Mouse (Mus musculus): ENCODE results near the gene Trib2.
A peak's percentile ranks its signal among the peaks of the same experiment; 100 is the strongest.

The Trib2 gene

DNA sequence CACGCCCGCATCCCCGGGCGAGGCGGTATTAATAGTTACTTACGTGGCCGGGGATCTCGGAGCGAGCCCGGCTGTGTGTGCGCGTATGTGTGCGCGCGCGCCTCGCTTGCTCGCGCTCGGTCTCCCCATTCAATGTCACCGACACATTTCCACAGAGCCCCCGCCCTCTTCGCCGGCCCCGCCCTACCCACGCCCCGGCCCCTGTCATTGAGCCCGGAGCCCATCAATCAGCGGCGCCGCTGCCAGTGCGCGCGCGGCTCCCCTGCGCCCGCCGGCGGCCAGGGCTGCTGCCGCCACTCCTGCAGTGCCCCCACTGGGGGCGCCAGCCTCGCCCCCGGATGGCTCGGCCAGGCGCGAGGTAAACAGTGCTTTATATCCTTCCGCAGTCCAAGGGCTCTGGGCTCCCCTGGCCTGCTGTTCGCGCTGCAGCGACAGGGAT lies at the start of gene Trib2:
Gene Trib2 (minus strand): TSS at position 183 of the 439 bp plus-strand sequence.
- DNase-seq = peak; percentile 97

DNA sequence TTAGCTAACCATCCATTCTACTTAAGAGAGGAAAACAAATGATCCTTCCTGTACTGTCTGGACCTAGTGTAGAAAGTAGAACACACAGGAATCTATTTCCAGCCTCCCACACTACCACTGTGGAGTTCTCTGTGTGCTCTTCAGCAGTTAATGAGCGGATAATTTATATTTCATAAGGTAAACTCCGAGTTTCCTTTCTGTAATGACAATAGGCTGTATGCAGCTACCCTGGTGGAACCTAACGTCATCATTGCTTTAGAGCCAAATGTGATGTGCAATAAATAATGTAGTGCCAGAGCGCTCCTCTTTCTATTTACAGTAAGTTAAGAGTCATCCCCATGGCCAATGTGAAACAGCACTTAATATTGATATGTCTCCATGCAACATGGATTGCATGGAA lies 41.3 kb upstream of the Trib2 start:
- DNase-seq = no peak

DNA sequence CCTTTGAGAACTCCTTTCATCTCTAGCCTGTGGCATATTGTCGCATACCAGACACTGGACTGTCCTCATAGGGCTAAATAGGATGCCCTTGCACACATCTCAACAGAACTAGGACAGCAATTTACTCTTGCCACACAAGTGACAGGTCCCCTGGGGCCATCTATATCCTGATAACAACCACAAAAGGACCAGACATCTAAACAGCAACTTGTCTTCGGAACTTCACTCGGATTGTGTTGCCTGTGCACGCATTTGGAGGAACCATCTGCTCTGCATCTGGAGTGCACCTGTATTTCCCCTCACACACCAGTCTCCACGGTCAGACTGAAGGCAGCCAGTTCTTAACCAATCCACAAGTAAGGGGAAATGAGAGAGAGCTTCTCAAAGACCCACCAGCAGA lies 39.2 kb upstream of the Trib2 start:
- DNase-seq = no peak

DNA sequence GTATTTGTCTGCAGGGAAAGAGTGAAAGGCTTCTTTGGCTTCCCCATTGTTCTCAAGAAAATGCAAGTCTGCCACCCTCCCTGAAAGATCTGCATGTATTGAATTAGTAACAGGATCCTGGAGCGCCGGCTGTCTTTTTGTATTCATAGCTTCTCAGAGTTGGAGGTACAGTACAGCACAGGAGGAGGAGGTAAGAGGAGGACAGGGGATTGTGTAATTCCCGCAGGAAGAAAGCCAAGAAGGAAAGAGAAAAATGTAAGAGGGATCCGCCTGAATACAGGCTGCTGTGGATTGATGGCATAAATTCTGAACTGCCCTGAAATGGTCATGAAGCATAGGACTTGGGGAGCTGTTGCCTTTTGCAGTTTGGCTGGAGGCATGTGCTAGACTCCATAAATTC lies 36.1 kb upstream of the Trib2 start:
- no peak for DNase-seq

DNA sequence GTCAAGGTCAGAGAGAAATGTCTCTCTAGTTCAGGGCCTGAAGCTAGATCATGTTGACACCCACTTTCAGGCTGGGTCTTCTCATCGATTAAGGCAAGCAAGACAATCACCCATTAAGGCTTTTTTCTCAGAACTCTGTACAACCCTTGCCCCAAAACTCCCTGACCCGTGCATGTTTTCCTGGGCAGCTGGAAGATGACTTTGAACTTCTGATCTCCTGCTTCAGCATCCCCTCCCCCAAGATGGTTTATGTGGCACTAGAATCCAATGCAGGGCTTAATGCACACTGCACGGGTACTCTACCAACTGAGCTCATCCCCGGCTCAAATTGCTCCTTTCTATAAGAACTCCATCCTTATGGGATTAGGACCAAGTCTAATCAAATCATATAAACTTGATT lies 35.3 kb upstream of the Trib2 start:
- no peak for DNase-seq

DNA sequence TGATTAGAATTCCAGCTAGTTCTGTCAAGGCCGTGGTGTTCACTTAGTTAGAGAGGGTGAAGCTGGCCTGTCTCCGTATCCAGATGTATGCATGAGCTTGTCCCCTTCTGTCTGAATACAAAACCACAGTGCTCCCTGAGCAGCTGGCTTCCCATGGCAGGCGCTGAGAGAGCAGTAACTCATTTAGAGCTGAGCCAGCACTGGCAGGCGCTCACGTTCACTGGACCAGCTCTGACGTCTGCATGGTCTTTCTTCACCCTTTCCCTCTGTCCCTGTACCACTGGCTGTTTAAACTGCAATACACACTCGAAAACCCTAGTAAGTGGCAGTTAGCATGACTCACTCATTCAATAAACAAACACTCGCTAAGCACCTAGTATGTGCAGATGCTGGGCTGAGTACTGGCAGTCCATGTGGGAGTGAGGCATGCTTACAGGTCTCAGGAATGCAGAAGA lies 33.7 kb upstream of the Trib2 start:
- no peak for DNase-seq

DNA sequence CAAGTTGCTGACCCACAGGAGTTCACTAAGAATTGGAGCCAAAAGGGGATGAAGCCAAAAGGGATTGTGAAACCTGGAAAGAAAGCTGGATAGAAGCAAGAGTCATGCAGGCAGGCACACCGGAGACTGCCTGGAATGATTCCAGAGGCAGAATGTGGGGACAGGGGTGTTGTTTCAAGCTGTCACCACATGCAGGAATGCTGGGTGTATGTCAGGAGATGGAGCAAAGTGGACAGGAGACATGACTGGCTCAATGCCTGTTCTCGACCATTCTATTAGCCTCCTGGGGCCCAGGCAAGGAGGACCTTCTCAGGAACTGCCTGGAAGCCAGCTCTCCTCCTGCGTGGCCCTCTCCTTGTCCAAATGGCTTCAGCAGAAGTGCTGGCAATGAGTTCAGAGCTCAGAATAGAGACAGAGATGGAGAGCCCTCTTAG lies 33.2 kb upstream of the Trib2 start:
- DNase-seq = no peak

DNA sequence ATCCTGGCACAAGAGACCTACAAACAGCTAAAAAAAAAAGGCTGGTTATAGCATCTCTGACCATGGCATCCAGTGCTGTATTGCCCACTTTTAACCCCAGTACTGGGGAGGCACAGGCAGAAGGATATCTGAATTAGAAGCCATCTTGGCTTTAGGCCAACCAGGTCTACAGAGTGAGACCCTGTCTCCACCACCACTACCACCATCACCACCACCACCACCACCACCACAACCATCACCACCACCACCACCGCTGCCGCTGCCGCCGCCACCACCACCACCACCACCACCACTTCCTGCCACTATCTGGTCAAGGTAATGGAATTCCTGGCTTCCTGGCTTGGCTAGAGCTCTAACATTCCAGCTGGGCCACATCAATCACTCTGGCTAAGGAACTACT lies 31.7 kb upstream of the Trib2 start:
- no peak for DNase-seq

DNA sequence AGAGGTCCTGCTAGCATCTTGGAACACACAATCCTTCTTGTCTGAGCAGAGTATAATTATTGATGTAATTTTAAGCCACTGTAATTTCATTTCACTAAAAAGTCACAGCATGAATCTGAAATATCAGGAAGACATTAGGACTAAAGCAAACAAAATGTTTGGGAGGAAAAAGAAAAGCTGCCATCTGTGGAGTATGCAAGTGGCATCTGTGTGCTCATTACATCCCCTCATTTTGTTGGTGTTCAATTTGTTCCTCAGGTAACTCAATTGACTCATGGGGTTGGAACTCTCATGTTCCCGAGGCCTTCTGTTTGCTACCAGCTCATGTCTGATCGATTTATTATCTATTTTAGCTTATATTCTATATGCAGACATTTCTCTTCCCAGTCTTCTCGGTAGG lies 28.0 kb upstream of the Trib2 start:
- DNase-seq = no peak

DNA sequence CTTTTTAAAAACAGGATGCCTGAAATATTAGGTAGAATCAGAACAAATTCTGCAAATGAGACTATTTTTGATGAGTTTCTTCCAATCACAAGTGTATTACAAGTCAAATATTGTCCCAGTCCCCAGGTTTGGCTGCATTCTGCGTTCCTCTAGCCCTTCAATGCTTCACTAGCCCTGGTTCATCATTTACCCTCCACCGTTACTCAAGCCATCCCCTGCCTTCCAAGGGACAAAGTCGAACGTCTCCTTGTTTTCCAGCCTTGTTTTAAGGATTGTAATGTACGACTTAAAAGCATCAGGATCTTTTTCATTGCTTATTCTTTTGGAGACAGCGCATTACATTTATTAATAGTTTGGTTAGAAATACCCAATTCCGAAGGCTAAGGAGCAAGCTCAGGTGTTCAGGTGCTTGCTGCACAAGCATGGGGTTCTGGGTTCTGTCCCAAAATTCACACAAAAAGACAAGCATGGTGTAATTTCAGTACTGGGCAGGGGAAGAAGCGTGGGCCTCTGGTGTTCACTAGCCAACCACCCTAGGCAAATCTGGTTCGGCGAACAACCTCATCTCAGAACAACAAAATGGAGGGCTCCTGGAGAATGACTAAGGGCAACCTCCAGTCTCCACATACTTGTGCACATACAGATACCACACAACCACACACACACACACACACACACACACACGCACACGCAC lies 24.3 kb upstream of the Trib2 start:
- no peak for DNase-seq

DNA sequence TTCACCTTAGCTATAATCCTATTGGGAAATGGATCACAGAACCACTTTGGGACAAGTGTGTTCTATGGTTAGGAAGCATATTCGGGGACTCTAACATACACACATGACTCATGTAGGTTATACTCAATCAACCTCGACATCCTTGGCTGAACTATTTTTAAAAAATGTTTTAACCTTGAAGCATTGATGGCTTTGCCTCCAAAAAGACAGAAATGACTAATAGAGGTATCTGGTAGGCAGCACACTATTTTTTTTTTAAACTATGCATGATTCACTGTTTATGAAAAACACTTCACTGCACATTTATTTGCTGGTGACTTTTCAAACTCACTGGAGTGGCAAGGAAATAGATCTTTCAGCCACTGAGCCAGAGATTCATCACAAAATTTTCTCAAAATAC lies 21.5 kb upstream of the Trib2 start:
- no peak for DNase-seq

DNA sequence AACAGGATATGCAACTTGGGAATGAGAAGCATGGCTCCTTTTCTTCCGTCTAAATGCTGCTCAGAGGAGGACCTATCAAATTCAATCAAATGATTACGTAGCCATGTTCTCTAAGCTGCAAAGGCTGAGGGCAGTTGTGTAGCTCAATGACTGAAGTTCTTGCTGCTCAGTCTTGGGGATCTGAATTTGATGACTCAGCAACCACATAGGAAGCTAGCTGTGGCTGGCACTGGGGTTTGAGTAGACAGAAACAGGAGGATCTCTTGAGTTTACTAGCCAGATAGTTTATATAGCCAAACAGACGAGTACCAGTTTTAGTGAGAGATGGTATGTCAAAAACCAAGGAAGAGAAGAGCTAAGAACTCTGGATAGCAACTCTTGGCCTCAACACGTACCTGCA lies 20.8 kb upstream of the Trib2 start:
- DNase-seq = no peak

DNA sequence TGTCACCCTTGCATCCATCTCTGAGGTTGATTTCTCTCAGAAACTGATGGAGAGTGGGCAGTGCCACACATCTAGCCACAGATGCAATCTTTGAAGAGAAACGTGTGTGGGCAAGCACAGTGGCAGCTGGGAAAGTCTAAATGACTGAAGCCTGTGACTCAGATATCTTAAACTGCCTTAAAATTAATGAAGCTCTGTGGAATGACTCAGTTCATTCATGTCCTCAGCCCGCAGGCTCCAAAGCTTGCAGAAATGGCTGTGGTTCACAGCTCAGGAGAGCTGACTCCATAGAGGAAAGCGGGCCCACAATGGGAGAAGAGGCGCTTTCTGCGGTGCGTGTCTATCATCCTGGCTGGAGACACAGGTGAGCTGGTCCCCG lies 15.9 kb upstream of the Trib2 start:
- DNase-seq = no peak

DNA sequence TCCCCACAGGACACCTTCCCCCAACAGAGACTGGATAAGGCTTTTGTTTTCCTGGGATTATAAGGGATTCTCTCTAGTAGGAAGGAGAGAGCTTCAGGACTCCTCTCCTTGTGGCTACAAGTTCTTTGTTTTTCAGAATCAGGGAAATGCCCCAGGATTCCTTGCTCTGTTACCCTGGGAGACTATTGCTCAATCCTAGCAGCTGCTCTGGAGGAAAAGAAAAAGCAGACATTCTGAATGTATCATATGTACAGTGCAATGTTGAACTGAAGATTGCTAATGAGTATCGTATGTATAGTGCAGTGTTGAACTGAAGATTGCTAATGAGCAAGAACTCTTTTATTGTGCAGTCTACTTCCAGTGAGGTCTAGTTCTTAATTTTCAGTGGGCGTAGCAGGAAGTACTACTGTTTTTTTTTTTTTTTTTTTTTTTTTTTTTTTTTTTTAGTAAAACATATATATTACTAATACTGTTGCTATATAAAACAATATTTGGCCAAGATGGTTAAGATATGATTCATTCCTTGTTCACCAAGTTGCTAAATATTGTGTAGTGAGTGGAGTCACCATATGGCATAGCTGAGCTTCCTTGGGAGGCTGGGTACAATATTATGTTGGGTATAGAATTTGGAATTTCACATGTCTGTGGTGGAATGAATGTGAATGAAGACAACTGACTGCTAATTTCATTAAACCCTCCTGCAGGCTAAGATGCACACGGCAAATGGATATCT lies 15.4 kb upstream of the Trib2 start:
- no peak for DNase-seq

DNA sequence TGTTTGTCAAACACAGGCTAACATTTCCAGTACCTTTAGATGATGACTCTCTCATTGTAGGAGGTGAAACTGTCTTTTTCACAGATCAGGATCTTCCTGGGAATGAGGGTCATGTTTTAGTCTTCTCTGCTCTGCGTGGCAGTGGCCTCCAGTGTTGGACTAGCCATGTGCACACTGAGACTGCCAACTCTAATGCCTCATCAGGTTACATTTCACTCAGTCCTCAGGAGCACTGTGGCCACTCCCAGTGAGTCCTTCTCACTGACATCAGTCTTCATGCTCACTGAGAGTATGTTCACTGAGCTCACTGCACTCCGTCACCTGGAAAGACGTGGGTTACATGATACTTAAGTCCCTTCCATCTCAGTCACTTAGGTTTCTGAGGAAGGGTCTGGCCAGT lies 14.0 kb upstream of the Trib2 start:
- DNase-seq = no peak

DNA sequence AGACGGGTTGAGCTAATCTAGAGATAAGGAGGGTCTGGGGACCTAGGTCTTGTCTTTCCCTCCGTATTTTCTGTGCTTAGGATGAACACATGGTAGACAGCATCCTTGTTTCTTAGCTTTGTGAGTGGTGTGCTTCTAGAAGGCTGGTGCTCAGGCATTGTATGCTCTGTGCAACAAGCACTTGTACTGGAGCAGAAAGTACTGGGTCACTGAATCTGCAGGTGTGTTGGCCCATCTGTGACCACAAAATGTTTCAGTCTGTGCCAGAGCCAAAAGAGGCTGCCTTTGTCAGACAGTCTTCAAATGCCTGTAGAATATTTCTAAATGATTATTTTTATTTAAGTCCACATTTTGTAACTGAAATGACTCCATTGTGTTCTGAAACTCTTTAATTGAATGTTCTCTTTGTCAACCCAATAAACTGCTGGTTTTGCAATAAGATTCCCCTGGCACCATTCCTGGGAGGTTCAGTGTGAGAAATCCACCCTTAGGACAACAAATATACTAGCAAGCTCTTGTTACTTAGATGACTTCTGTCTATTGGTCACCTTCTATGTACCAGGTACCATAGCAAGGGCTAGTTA lies 12.2 kb upstream of the Trib2 start:
- no peak for DNase-seq

DNA sequence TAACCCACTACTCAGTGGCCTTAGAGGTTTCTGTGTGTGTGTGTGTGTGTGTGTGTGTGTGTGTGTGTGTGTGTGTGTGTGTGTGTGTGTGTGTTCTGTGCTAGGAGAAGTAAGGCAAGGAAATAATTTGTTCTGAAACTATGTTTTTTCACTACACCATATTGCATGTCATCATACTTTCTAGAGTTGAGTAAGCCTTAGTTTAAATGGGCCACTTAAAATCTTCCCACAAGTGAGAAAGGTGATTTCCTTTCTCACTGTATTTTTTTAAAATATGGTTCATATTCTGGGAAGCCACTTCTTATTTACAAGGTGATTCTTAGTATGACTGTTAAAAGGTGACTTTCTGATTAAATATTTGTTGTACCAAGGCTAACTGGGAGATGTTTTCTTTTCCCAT lies 4.3 kb upstream of the Trib2 start:
- DNase-seq = no peak

DNA sequence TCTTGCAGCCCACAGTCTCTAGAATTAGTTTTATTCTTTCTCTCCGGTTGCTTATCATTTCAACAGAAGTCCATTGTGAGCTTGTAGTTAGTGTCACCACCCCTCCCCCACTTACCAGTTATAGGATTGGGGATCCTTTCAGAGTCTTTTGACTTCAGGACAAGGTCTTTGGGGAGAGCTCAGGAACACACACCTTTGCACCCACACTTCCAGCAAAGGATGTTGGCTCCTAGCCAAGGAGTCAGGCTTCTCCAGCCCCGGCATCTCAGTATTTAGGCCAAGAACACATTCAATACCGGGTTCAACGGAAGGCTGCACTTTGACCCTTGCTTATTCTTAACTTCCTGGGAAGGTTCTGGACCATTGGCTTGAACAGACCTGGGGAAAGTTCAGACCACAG lies 643 bp upstream of the Trib2 start:
- DNase-seq = no peak

DNA sequence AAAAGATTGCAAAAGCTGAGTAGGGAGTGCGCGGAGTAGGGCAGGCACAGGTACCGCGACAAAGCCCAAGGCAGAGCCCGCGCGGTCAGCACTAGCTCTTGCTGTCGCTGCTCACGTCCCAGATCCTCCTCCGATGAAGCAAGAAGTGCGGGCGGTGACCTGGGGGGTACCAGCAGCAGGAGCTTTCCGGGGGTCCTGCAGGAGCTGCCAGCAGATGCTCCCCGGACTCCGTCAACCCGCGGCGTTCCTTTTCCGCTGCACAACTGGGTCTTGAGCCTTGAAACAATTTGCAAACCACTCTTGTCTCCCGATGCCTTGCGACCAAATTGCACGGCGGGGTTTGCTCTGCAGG lies 492 bp downstream of the Trib2 start:
- DNase-seq = peak; percentile 75

DNA sequence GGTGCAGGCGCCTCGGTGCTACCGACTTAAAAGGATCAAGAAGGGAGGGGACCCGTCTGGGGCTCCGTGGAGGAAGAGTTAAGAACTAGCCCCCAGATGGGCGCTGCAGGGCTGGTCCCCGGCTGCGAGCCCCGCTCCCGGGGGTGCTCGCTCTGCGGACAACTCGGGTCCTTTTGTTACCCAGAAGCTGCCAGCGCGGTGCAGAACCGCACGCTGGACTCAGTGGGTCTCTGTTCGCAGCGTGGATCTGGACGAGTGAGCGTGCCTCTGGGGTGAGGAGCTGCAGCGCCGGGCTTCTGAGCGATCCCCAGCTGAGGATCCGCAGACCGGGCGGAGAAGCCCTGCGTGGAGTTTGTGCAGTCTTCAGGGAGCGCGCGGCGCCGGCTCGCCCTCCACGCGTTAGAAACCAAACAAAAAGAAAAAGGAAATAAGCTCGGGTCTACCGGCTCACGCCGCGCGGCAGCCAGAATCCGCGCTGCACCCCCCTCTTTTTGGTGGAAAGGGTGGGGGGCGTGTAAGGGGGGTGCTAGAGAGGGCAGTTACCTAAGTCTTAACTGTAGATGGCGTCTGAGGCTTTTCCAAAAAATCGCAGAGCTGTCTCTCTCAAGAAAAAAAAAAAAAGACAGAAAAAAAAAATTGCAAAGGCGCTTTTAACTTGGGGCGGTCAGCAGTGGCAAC lies 1.0 kb downstream of the Trib2 start:
- peak; percentile 90 for DNase-seq

DNA sequence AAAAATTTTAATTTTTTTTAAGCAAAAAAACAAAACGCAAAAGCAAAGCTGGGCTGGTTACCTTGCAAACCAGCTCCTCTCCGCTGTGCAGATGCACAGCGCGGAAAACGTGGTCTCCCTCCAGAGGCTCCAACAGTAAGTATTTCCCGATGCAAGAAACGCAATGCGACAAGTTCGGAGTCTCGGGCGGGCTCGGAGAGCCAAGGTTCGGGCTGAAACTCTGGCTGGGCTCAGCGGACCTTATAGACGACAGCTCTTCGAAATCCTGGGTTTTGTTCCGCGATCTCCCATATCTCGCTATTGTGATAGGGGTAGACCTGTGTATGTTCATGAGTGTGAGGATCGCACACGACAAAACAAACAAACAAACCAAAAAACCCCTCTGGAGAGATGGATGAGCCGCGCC lies 1.5 kb downstream of the Trib2 start:
- peak; percentile 65 for DNase-seq

DNA sequence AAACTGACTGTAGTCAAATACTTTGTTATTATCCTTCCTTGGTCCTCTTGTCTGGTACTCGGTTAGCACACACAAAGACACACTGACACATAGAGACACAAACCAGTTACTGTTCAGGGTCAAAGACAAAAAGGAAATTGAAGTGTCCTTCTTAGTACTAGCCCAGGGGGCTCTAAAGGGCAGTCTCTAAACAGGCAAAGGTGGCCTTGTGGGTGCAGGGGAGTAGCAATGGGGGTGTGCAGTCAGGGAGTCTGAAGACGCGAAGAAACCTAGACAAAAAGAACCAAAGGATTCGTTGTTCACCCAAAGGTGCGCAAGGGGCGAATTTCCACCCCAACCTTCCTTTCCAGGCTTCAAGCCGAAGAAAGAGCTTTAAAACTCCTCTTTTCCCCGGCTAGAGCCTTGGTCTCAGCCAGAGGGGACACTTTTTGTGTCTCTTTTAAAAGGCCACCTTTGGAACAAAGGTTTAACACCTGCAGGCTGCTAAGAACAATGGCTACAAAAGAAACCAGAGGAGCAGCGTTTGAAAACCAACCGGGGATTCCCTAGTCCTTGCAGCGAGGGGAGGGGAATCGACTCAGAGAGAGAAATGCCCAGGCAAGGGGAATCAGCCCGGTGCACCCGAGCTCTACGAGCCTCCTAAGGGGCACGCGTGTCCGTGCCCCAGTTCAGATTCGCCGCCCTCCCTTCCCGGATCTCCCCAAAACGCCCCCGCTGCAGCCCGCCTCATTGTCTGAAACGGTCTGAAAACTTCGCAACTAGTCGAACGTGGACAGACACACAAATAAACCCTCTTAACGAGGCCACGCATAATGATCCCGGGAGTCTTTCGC lies 2.3 kb downstream of the Trib2 start:
- DNase-seq = peak; percentile 72

DNA sequence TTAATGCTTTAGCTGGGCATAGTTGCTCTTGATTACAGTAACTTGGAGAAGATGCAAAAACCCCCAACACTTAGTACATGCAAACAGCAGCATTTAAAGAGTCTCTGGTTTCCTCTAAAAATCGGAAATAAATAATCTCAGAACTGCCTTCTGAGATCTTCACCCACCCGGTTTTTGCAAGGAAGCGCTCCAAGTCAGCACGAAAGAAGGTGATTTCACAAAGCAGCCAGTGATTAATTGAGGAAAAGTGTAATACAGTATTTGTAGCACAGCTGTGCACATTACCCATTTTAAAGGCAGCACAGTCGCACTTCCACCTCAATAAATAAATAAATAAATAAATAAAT lies 2.9 kb downstream of the Trib2 start:
- no peak for DNase-seq

Measured in thymus, postnatal 14 days (tissue).